ENCODE assay signal across 10 mouse cellular contexts in the genomic region with DNA sequence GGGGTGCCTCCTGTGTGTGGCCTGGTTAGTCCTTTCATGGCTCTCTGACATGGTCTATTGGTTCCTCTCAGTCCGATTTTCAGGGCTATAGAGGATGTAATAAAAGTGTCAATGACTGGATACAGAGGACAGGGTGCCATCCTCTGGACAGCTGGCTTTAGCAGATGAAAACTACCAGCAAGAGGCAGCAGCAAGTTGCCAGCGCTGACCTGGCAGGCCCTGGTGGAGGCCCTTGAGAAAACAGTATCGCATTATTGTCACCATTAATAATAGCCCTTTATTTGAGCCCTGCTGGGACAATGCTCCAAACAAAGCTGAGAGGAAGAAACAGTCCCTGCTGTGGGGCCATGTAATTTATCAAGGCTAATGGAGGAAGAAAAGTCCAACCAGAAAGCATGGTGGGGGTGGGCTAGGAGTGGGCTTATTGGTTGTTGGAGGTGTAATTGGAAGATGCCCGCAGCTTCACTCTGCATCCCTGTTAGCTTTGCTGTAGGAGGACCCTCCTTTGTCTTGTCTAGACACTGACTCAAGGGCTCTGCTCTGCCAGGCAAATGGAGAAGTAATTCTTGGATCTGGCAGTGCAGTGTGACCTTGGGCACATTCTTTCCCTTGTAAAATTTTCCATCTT.
DNase-seq lines count a peak whose midpoint lies in the region; ATAC-seq and TF ChIP-seq lines count a peak whose summit lies in the region.
"Had no signal": no experiment of that assay in that cellular context is flagged by ENCODE, and none has a peak within 500 bp of the region (broad histone marks: within the 10 kb centered on the region; RNA-seq: fewer than 3 reads in every experiment).

No protein-coding gene starts in this region.

- no peak for TF ChIP-seq CTCF in brain, embryonic 14.5 days (IDR thresholded peaks at IDR 0.05; ENCODE audit: borderline replicate concordance, extremely low read depth, insufficient read depth, insufficient read length)

- peaks cover 57% of the 10 kb centered on the region for H3K4me1 ChIP-seq in heart, embryonic 13.5 days
- H3K4me1 ChIP-seq in midbrain, embryonic 11.5 days (ENCODE audit: control insufficient read depth, insufficient read depth, low read length): peaks cover 13% of the 10 kb centered on the region
- H3K4me1 ChIP-seq in limb, embryonic 10.5 days: peaks cover 62% of the 10 kb centered on the region

- ATAC-seq in heart, embryonic 13.5 days (ENCODE audit: extremely low read depth, insufficient number of reproducible peaks, low FRiP score, low TSS enrichment): no peak
- ATAC-seq in midbrain, embryonic 11.5 days (ENCODE audit: low FRiP score): peak; percentile 61

- no peaks in the 10 kb centered on the region for H3K36me3 ChIP-seq in heart, embryonic 13.5 days
- H3K36me3 ChIP-seq in midbrain, embryonic 11.5 days (ENCODE audit: control insufficient read depth, insufficient read depth, low read length): no peaks in the 10 kb centered on the region
- no peaks in the 10 kb centered on the region for H3K36me3 ChIP-seq in limb, embryonic 10.5 days

- no peaks in the 10 kb centered on the region for H3K27me3 ChIP-seq in heart, embryonic 13.5 days (replicated peaks)
- H3K27me3 ChIP-seq in midbrain, embryonic 11.5 days (ENCODE audit: control insufficient read depth, insufficient read depth, low read length): no peaks in the 10 kb centered on the region; the same call in 1 of the 2 replicates
- no peaks in the 10 kb centered on the region for H3K27me3 ChIP-seq in limb, embryonic 10.5 days (ENCODE audit: low read depth, poor library complexity, severe bottlenecking)

- intact Hi-C loops in heart, postnatal 36 days (cut with DNase I): loop anchor here (5.0 kb wide), 2 partner anchors 59 to 76 kb away; partner anchors contain the start of gene Abtb2

- H3K9me3 ChIP-seq in heart, embryonic 13.5 days: no peaks in the 10 kb centered on the region
- no peaks in the 10 kb centered on the region for H3K9me3 ChIP-seq in midbrain, embryonic 11.5 days (ENCODE audit: control insufficient read depth, low read length)
- H3K9me3 ChIP-seq in limb, embryonic 10.5 days (replicated peaks): no peaks in the 10 kb centered on the region

- no peak for TF ChIP-seq POLR2A in brain, embryonic 14.5 days (IDR thresholded peaks at IDR 0.05; ENCODE audit: borderline replicate concordance, extremely low read depth, insufficient read depth, insufficient read length, poor library complexity, severe bottlenecking)

- peak overlapping the region; percentile 12; the same call in 1 of the 2 replicates for H3K27ac ChIP-seq in heart, embryonic 13.5 days (replicated peaks)
- no peak overlapping the region for H3K27ac ChIP-seq in midbrain, embryonic 11.5 days (ENCODE audit: low read depth, low read length)
- H3K27ac ChIP-seq in limb, embryonic 10.5 days: no peak overlapping the region
- H3K27ac ChIP-seq: macrophage had no signal

- no peak overlapping the region for H3K4me3 ChIP-seq in heart, embryonic 13.5 days
- H3K4me3 ChIP-seq in midbrain, embryonic 11.5 days (ENCODE audit: low read depth, low read length): no peak overlapping the region
- no peak overlapping the region for H3K4me3 ChIP-seq in limb, embryonic 10.5 days

- WGBS in heart, embryonic 13.5 days: 61% methylated on average over 4 of the region's 4 CpGs
- 25% methylated on average over 4 of the region's 4 CpGs for WGBS in midbrain, embryonic 11.5 days
- WGBS in limb, embryonic 10.5 days: 51% methylated on average over 4 of the region's 4 CpGs

- 0 out of 2 replicates have a peak overlapping the region, but pooled peaks have one; percentile 25 for H3K9ac ChIP-seq in heart, embryonic 13.5 days
- no peak overlapping the region for H3K9ac ChIP-seq in midbrain, embryonic 11.5 days (ENCODE audit: low read length)

- no peak overlapping the region for H3K4me2 ChIP-seq in heart, embryonic 13.5 days
- H3K4me2 ChIP-seq in midbrain, embryonic 11.5 days: no peak overlapping the region

- peak; percentile 92 for DNase-seq in heart, adult 11 months
- no peak for DNase-seq in heart, postnatal 36 days
- DNase-seq in brain, embryonic 14.5 days (ENCODE audit: low read depth): peak; percentile 61
- no peak for DNase-seq in midbrain, embryonic 11.5 days (ENCODE audit: low spot score, missing footprints)
- DNase-seq in adipocyte (ENCODE audit: low spot score): no peak
- no peak for DNase-seq in limb, embryonic 10.5 days (ENCODE audit: low spot score)
- DNase-seq in natural killer cell, adult 2 months (ENCODE audit: low spot score in 2 of 2): no peak
- DNase-seq: kidney, postnatal 10 days had no signal

Comparison
In these comparisons a context has a peak if more than half of its experiments do, and no peak if none do; other contexts are left out.
1. DNase-seq: peak in heart, adult 11 months (single experiment) and brain, embryonic 14.5 days (single experiment); none in heart, postnatal 36 days (0 of 2), midbrain, embryonic 11.5 days (single experiment), adipocyte (single experiment), limb, embryonic 10.5 days (single experiment) and natural killer cell, adult 2 months (0 of 2).